Mouse (Mus musculus): ENCODE measurements around the gene Rfx2.

DNA sequence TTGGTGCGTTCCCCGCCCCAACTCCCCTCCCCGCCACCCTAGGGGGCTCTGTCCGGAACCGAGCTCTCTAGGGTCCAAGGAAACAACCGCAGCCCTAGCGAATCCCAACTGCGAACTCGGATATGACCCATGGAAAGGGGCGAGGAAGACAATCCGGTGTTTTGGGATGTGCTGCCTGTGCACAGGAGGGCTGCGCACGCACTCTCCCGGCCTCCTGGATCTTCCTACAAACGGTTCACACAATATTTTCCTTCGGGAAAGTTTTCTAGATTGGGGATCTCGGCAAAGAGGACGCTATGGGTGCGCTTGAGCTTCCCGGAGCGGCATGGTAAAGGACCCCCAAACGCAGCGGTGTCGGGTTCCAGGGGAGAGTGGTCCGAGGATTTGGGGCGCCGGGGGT, 1.0 kb downstream of the Rfx2 start:
- TF ChIP-seq CTCF (IDR thresholded peaks at IDR 0.05; ENCODE audit: extremely low read depth, insufficient read length, insufficient replicate concordance, low read depth, low read length), result no peak
- no peak for TF ChIP-seq POLR2A (IDR thresholded peaks at IDR 0.05; ENCODE audit: low read depth, low read length)
